Mouse (Mus musculus) heart, adult 2 months (tissue): ENCODE measurements around the gene Tpsg1.

Experiments used
- CTCF ChIP-seq: fragments of 200-600 bp; IDR thresholded peaks from 2 replicates; pipeline ENCODE4 v1.8.1; 2022; ENCODE audit warnings: antibody characterized with exemption, mild to moderate bottlenecking, moderate library complexity
- EP300 ChIP-seq: fragments of 200-500 bp; IDR thresholded peaks from 2 replicates; pipeline ENCODE4 v1.6.1; 2011; ENCODE audit warnings: low read depth, low read length, control low read depth; ENCODE audit not compliant: insufficient read depth

DNA sequence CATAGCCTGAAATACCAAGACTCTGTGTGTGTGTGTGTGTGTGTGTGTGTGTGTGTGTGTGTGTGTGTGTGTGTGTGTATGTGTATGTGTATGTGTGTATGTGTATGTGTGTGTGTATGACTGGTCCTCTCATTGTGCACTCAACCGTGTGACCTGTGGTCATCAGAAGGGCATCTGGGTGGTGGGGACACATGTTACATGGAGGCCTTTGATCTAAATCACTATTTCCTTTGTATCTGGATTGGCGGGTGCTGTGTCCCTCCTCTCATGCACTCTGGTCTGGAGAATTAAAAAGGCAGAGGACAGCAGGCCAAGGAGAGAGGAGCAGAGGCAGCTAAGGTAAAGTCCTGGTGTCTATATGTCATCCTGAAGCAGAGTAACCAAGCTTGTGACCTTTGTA is 3.1 kb upstream of the Tpsg1 start, which contains the start of gene Tpsb2:
- TF ChIP-seq CTCF (no peak), EP300 (no peak)
